Mouse (Mus musculus): ENCODE measurements around the gene Pcp4l1.

DNA sequence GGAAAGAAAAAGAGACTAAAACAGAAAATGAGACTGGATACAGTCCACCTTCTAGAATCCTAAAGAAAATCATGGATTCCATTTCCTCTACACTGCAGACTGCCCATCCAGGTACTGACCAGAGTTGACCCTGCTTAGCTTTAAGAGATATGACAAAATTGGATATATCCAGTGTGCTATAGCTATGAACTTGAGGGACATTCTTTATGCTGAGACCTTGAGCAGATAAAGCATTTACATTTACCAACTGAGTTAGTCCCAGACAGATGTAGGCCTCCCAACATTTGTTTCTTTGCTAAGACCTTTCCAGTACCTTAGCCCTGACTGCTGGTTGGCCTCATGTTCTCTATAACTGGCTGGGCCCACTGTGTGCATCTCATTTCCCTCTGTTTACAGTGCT, 38.1 kb downstream of the Pcp4l1 start:
- TF ChIP-seq POLR2A (IDR thresholded peaks at IDR 0.05; ENCODE audit: control insufficient read depth in 1 of 2, insufficient read depth in 1 of 2, low read depth in 1 of 2, low read length in 2 of 2, poor library complexity in 1 of 2) (no peak), GATA1 (IDR thresholded peaks at IDR 0.05; ENCODE audit: low read depth, low read length) (no peak), ZC3H11A (IDR thresholded peaks at IDR 0.05; ENCODE audit: low read depth, low read length) (no peak), RCOR1 (IDR thresholded peaks at IDR 0.05; ENCODE audit: low read depth, low read length) (no peak), POLR2AphosphoS2 (IDR thresholded peaks at IDR 0.05; ENCODE audit: low read length) (no peak), CTCF (IDR thresholded peaks at IDR 0.05 in 2 of 3, conservative IDR thresholded peaks at IDR 0.05 in 1 of 3; ENCODE audit: control insufficient read depth in 1 of 3, insufficient read depth in 1 of 3, low read depth in 2 of 3, low read length in 3 of 3, poor library complexity in 1 of 3, severe bottlenecking in 1 of 3) (no peak), MXI1 (IDR thresholded peaks at IDR 0.05; ENCODE audit: low read depth, low read length) (no peak), MAFK (IDR thresholded peaks at IDR 0.05; ENCODE audit: borderline replicate concordance, low read depth, low read length) (no peak), MYC (IDR thresholded peaks at IDR 0.05; ENCODE audit: low read depth, low read length) (no peak), NELFE (IDR thresholded peaks at IDR 0.05; ENCODE audit: low read depth, low read length) (no peak)

Measured in MEL (cell line).